Mouse (Mus musculus) spleen, postnatal 14 days (tissue): ENCODE measurements at regions not wholly inside any gene's neighbourhood (a gene's known extent, or its start where the extent isn't known, plus 50 kb on each side); places are given as distances from the start of the nearest gene placed in this dataset.
A peak's percentile ranks its signal among the peaks of the same experiment; 100 is the strongest.
"Not testable (repeated sequence)": the region's sequence is repeated elsewhere in the genome, so short reads cannot be mapped to it uniquely, and the experiment has no call there.

ENCODE experiments used
- DNase-seq, 2 experiments: peaks; one replicate each; pipeline ENCODE4 v3.0.0; 2021 to 2022; ENCODE audit warnings: low spot score in 2 of 2

- no peak for DNase-seq
Observed at GRCm38 (mm10) chr8:126776605-126777469, 168.8 kb downstream of the Tomm20 start.

- no peak for DNase-seq
Observed at GRCm38 (mm10) chr8:126775334-126775733, 170.3 kb downstream of the Tomm20 start.

GRCm38 (mm10) chr8:126774816-126775215 lies 170.8 kb downstream of the Tomm20 start:
- no peak for DNase-seq

- no peak for DNase-seq
Observed at GRCm38 (mm10) chr8:126772748-126773147, 172.9 kb downstream of the Tomm20 start.

- no peak for DNase-seq
Observed at GRCm38 (mm10) chr8:126772194-126772593, 173.4 kb downstream of the Tomm20 start.

- DNase-seq, result not testable (repeated sequence)
Observed at GRCm38 (mm10) chr8:126770374-126770773, 175.3 kb downstream of the Tomm20 start.

GRCm38 (mm10) chr8:126768142-126768541 lies 174.4 kb upstream of the Irf2bp2 start:
- no peak for DNase-seq

- DNase-seq, result no peak
Observed at GRCm38 (mm10) chr8:126767341-126767740, 173.6 kb upstream of the Irf2bp2 start.

GRCm38 (mm10) chr8:126765693-126766238 lies 172.0 kb upstream of the Irf2bp2 start:
- DNase-seq, result no peak

- no peak for DNase-seq
Observed at GRCm38 (mm10) chr8:126763600-126763999, 169.8 kb upstream of the Irf2bp2 start.

GRCm38 (mm10) chr8:126759711-126760110 lies 165.9 kb upstream of the Irf2bp2 start:
- no peak for DNase-seq

GRCm38 (mm10) chr8:126758951-126759350 lies 165.2 kb upstream of the Irf2bp2 start:
- DNase-seq, result no peak

- DNase-seq, result peak; percentile 18 to 19
Observed at GRCm38 (mm10) chr8:126757951-126758757, 164.4 kb upstream of the Irf2bp2 start.

- no peak for DNase-seq
Observed at GRCm38 (mm10) chr8:126756300-126757097, 162.7 kb upstream of the Irf2bp2 start.

GRCm38 (mm10) chr8:126755669-126756068 lies 161.9 kb upstream of the Irf2bp2 start:
- peak in 1 of 2 experiments; percentile 26 for DNase-seq

- DNase-seq, result no peak
Observed at GRCm38 (mm10) chr8:126754361-126754809, 160.6 kb upstream of the Irf2bp2 start.

- no peak for DNase-seq
Observed at GRCm38 (mm10) chr8:126753059-126753855, 159.5 kb upstream of the Irf2bp2 start.

GRCm38 (mm10) chr8:126751416-126752140 lies 157.8 kb upstream of the Irf2bp2 start:
- DNase-seq, result no peak

GRCm38 (mm10) chr8:126745992-126746775 lies 152.4 kb upstream of the Irf2bp2 start:
- no peak for DNase-seq
